Mouse (Mus musculus) gastrocnemius, postnatal 14 days (tissue): ENCODE results near the gene Lnpep. TPM values are rescaled to one million over a fixed set of nuclear protein-coding genes. Genes with fewer than 3 reads are reported as not detected.
A peak's percentile ranks its signal among the peaks of the same experiment; 100 is the strongest.
"Not testable (repeated sequence)": the region's sequence is repeated elsewhere in the genome, so short reads cannot be mapped to it uniquely, and the experiment has no call there.

Experiments
- DNase-seq: peaks from one replicate; pipeline ENCODE4 v3.0.0; 2021; ENCODE audit warnings: mixed read lengths
- intact Hi-C: fragments of 180-260 bp; cut with DNase I; formaldehyde crosslinking; loops from one replicate; pipeline ENCODE4 v1.15.1; 2025; ENCODE audit warnings: low total_unique reads
- long read RNA-seq, 2 experiments: library from polyadenylated mRNA; stranded (forward); transcript quantifications; one replicate each; pipeline ENCODE4 v2.0.0; 2021
- total RNA-seq, 2 experiments: library from RNA; stranded (reverse); gene quantifications; 2 replicates each; pipeline ENCODE4 v1.2.3; 2021

The Lnpep gene
- 100 to 1,000 TPM in 1 of 2 experiments, 10 to 100 TPM in 1; 77.2 to 102 TPM for total RNA-seq
- long read RNA-seq, experiment 1, full-length matches to known transcripts: 2 of 9 reads
- long read RNA-seq, experiment 1, partial matches to known transcripts: 2 of 9 reads
- long read RNA-seq, experiment 1, other reads (novel, unspliced or antisense): 5 of 9 reads
- long read RNA-seq, experiment 2, full-length matches to known transcripts: 2 of 10 reads
- long read RNA-seq, experiment 2, partial matches to known transcripts: 3 of 10 reads
- long read RNA-seq, experiment 2, other reads (novel, unspliced or antisense): 5 of 10 reads

- DNase-seq: peak; percentile 94
- intact Hi-C loops: no loop called here
Observed at GRCm38 (mm10) chr17:17624957-17625586, at the start of gene Lnpep. TSS of gene Lnpep (minus strand) at chr17:17625050.

- intact Hi-C loops: no loop called here
Observed at GRCm38 (mm10) chr17:17655829-17656176, 31.0 kb upstream of the Lnpep start.

GRCm38 (mm10) chr17:17654997-17655828 lies 30.4 kb upstream of the Lnpep start:
- intact Hi-C loops: no loop called here
- DNase-seq: no peak

More at GRCm38 (mm10) chr17:17655829-17656176, 31.0 kb upstream of the Lnpep start:
- DNase-seq: no peak

- no peak for DNase-seq
- intact Hi-C loops: no loop called here
Observed at GRCm38 (mm10) chr17:17652570-17652969, 27.7 kb upstream of the Lnpep start.

GRCm38 (mm10) chr17:17645738-17646137 lies 20.9 kb upstream of the Lnpep start:
- intact Hi-C loops: loop anchor here (5.0 to 10.0 kb wide), 2 partner anchors 81 to 248 kb away; no protein-coding TSS in a partner anchor
- DNase-seq: peak; percentile 14

GRCm38 (mm10) chr17:17637387-17637786 lies 12.5 kb upstream of the Lnpep start:
- intact Hi-C loops: no loop called here
- no peak for DNase-seq

- intact Hi-C loops: no loop called here
- no peak for DNase-seq
Observed at GRCm38 (mm10) chr17:17636147-17636546, 11.3 kb upstream of the Lnpep start.

- no peak for DNase-seq
- intact Hi-C loops: no loop called here
Observed at GRCm38 (mm10) chr17:17634033-17634432, 9.2 kb upstream of the Lnpep start.

GRCm38 (mm10) chr17:17631985-17632384 lies 7.1 kb upstream of the Lnpep start:
- DNase-seq: no peak
- intact Hi-C loops: no loop called here

GRCm38 (mm10) chr17:17628237-17628879 lies 3.5 kb upstream of the Lnpep start:
- DNase-seq, intact Hi-C loops: not testable (repeated sequence)

GRCm38 (mm10) chr17:17627558-17627957 lies 2.7 kb upstream of the Lnpep start:
- DNase-seq: no peak
- intact Hi-C loops: no loop called here

GRCm38 (mm10) chr17:17625887-17626679 lies 1.2 kb upstream of the Lnpep start:
- DNase-seq: no peak
- intact Hi-C loops: no loop called here

- intact Hi-C loops: no loop called here
- DNase-seq: peak; percentile 94
Observed at GRCm38 (mm10) chr17:17624421-17624956, 361 bp downstream of the Lnpep start.

GRCm38 (mm10) chr17:17623890-17624420 lies 895 bp downstream of the Lnpep start:
- DNase-seq: peak; percentile 75
- intact Hi-C loops: no loop called here

GRCm38 (mm10) chr17:17623221-17623889 lies 1.5 kb downstream of the Lnpep start:
- DNase-seq: no peak
- intact Hi-C loops: no loop called here

GRCm38 (mm10) chr17:17622576-17622975 lies 2.3 kb downstream of the Lnpep start:
- intact Hi-C loops: no loop called here

GRCm38 (mm10) chr17:17621586-17621985 lies 3.3 kb downstream of the Lnpep start:
- DNase-seq: no peak
- intact Hi-C loops: no loop called here

More at GRCm38 (mm10) chr17:17622576-17622975, 2.3 kb downstream of the Lnpep start:
- DNase-seq: no peak

- no peak for DNase-seq
- intact Hi-C loops: no loop called here
Observed at GRCm38 (mm10) chr17:17618463-17618862, 6.4 kb downstream of the Lnpep start.
